Mouse (Mus musculus): ENCODE measurements at regions not wholly inside any gene's neighbourhood (a gene's known extent, or its start where the extent isn't known, plus 50 kb on each side); places are given as distances from the start of the nearest gene placed in this dataset.
"Not testable (repeated sequence)": the region's sequence is repeated elsewhere in the genome, so short reads cannot be mapped to it uniquely, and the experiment has no call there.

GRCm38 (mm10) chr17:31760465-31760864 is 82.9 kb downstream of the Cryaa start:
- H3K36me3 ChIP-seq (ENCODE audit: insufficient read depth) = no peaks in the 10 kb centered on the region
- no peaks in the 10 kb centered on the region for H3K4me1 ChIP-seq (ENCODE audit: insufficient read depth)
- no peaks in the 10 kb centered on the region for H3K9me3 ChIP-seq (ENCODE audit: low read depth, low read length)
- no peak overlapping the region for H3K9ac ChIP-seq
- no peak overlapping the region for H3K4me3 ChIP-seq (ENCODE audit: low read depth, low read length)
- ATAC-seq (ENCODE audit: insufficient read depth) = no peak
- no peak for TF ChIP-seq CTCF (IDR thresholded peaks at IDR 0.05; ENCODE audit: low read depth)
- DNase-seq = no peak
- H3K27ac ChIP-seq (ENCODE audit: low read depth) = no peak overlapping the region
- no peak overlapping the region for H3K4me2 ChIP-seq
- WGBS = 88% methylated on average over 2 of the region's 2 CpGs
- H3K27me3 ChIP-seq (ENCODE audit: insufficient read depth, low read length) = no peaks in the 10 kb centered on the region

GRCm38 (mm10) chr17:31763078-31763477 is 85.5 kb downstream of the Cryaa start:
- no peaks in the 10 kb centered on the region for H3K9me3 ChIP-seq (ENCODE audit: low read depth, low read length)

DNA sequence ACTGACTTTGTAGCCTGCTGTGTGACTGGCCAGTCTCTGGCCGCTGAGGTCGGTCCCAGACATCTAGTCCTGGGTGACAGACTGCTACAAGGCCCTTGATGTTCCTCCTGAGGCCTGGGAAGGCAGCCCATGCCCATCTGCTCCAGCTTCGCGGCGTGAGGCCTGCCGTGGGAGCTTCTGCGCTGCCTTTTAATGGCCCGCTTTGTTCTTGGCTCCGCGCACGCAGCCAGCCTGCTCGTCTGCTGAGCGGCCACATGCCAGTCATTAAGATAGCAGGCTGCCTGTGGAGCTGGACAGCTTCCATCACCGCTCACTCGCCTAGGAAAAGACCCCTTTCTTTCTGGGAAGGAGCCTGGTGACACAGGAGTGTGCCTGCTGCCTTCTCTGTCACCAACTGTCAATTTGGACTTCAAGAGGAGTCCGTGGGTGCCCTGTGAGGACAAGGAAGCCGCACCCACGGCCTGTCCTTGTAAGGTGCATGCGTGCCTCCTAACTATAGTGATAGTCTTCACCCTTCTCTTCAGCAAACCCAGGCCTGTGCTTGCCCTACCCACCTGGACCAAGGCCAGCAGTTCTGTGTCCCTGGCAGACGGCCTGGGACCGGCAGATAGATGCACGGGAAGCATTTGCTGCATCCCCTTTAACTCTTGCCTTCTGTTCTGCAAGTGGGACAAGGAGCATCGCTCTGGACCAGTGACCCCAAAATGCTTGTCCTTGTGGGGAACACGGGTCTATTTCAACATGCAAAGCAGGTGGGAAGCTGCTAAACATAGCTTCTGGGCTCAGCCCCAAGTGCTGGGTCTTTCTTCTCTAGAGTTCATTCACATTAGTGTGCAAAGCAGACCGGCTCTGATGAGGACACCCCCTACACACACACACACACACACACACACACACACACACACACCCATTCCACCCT is 88.6 kb downstream of the Sik1 start:
- peak; percentile 85 for DNase-seq
- WGBS = 22% methylated on average over 25 of the region's 25 CpGs
- Histone ChIP-seq H3K4me2 (no peak overlapping the region; the same call in 1 of the 2 replicates), H3K4me3 (ENCODE audit: low read depth, low read length) (no peak overlapping the region), H3K36me3 (ENCODE audit: insufficient read depth) (no peaks in the 10 kb centered on the region), H3K4me1 (ENCODE audit: insufficient read depth) (peaks cover 9% of the 10 kb centered on the region), H3K9me3 (ENCODE audit: low read depth, low read length) (no peaks in the 10 kb centered on the region; the same call in 1 of the 2 replicates), H3K27ac (ENCODE audit: low read depth) (peak overlapping the region; percentile 88), H3K27me3 (ENCODE audit: insufficient read depth, low read length) (no peaks in the 10 kb centered on the region), H3K9ac (0 out of 2 replicates have a peak overlapping the region, but pooled peaks have one; percentile 10)
- no peak for TF ChIP-seq CTCF (IDR thresholded peaks at IDR 0.05; ENCODE audit: low read depth)
- peak; percentile 83 for ATAC-seq (ENCODE audit: insufficient read depth)

More at GRCm38 (mm10) chr17:31763078-31763477, 85.5 kb downstream of the Cryaa start:
- ATAC-seq (ENCODE audit: insufficient read depth) (no peak), DNase-seq (peak; percentile 27)
- Histone ChIP-seq H3K4me3 (ENCODE audit: low read depth, low read length) (no peak overlapping the region), H3K4me2 (no peak overlapping the region), H3K27me3 (ENCODE audit: insufficient read depth, low read length) (no peaks in the 10 kb centered on the region), H3K36me3 (ENCODE audit: insufficient read depth) (no peaks in the 10 kb centered on the region), H3K4me1 (ENCODE audit: insufficient read depth) (peaks cover 9% of the 10 kb centered on the region), H3K9ac (no peak overlapping the region), H3K27ac (ENCODE audit: low read depth) (no peak overlapping the region)
- TF ChIP-seq CTCF (IDR thresholded peaks at IDR 0.05; ENCODE audit: low read depth) = peak; percentile 53
- WGBS = 50% methylated on average over 5 of the region's 5 CpGs

DNA sequence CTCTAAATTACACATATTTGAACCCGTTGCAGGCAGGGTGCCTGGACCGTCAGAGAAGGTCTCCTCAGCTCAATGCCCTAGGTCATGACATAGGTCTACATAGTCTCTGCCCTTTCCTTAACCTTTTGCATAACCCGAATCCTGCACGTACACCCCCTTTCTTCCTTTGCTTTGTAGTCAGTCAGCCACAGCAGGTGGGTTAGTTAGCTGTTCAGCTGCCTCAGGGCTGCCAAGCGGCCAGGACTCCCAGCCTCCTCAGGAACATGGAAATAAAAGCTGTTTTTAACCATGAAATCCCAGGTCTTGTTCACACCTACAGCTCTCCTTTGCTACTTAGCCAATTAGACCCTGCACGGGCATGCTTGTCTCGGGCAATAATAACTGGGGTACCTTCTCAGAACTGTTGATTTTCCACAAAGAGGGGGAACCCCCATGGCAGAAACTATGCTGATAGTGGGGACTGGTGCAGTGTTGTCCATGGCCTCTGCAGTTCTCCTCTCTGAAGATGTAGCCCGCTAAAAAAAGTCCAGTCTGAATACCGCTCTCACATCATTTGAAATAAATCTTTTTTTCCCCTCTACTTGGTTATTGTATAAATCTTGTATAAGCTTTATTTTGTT is 83.3 kb downstream of the Sik1 start:
- Histone ChIP-seq H3K27me3 (ENCODE audit: insufficient read depth, low read length) (no peaks in the 10 kb centered on the region), H3K4me3 (ENCODE audit: low read depth, low read length) (no peak overlapping the region), H3K9ac (no peak overlapping the region), H3K27ac (ENCODE audit: low read depth) (no peak overlapping the region), H3K4me1 (ENCODE audit: insufficient read depth) (peaks cover 20% of the 10 kb centered on the region), H3K9me3 (ENCODE audit: low read depth, low read length) (no peaks in the 10 kb centered on the region; the same call in 1 of the 2 replicates), H3K36me3 (ENCODE audit: insufficient read depth) (no peaks in the 10 kb centered on the region), H3K4me2 (no peak overlapping the region)
- ATAC-seq (ENCODE audit: insufficient read depth) (no peak), DNase-seq (no peak)
- TF ChIP-seq CTCF (IDR thresholded peaks at IDR 0.05; ENCODE audit: low read depth) = no peak
- WGBS = 52% methylated on average over 9 of the region's 9 CpGs

GRCm38 (mm10) chr17:31773882-31774281 is 81.7 kb downstream of the Sik1 start:
- ATAC-seq (ENCODE audit: insufficient read depth); H3K27ac ChIP-seq (ENCODE audit: low read depth); H3K36me3 ChIP-seq (ENCODE audit: insufficient read depth); DNase-seq; H3K4me2 ChIP-seq; H3K9ac ChIP-seq; H3K4me3 ChIP-seq (ENCODE audit: low read depth, low read length); H3K9me3 ChIP-seq (ENCODE audit: low read depth, low read length); H3K27me3 ChIP-seq (ENCODE audit: insufficient read depth, low read length): not testable (repeated sequence)
- peak; percentile 60 for TF ChIP-seq CTCF (IDR thresholded peaks at IDR 0.05; ENCODE audit: low read depth)
- H3K4me1 ChIP-seq (ENCODE audit: insufficient read depth) = peaks cover 30% of the 10 kb centered on the region

GRCm38 (mm10) chr17:31775037-31775436 is 80.6 kb downstream of the Sik1 start:
- 55% methylated on average over 4 of the region's 5 CpGs for WGBS
- Histone ChIP-seq H3K9ac (no peak overlapping the region), H3K36me3 (ENCODE audit: insufficient read depth) (no peaks in the 10 kb centered on the region), H3K4me2 (no peak overlapping the region), H3K4me3 (ENCODE audit: low read depth, low read length) (no peak overlapping the region), H3K9me3 (ENCODE audit: low read depth, low read length) (no peaks in the 10 kb centered on the region; the same call in 1 of the 2 replicates), H3K27ac (ENCODE audit: low read depth) (no peak overlapping the region), H3K27me3 (ENCODE audit: insufficient read depth, low read length) (no peaks in the 10 kb centered on the region), H3K4me1 (ENCODE audit: insufficient read depth) (peaks cover 30% of the 10 kb centered on the region)
- ATAC-seq (ENCODE audit: insufficient read depth) (no peak), DNase-seq (peak; percentile 55)
- no peak for TF ChIP-seq CTCF (IDR thresholded peaks at IDR 0.05; ENCODE audit: low read depth)

DNA sequence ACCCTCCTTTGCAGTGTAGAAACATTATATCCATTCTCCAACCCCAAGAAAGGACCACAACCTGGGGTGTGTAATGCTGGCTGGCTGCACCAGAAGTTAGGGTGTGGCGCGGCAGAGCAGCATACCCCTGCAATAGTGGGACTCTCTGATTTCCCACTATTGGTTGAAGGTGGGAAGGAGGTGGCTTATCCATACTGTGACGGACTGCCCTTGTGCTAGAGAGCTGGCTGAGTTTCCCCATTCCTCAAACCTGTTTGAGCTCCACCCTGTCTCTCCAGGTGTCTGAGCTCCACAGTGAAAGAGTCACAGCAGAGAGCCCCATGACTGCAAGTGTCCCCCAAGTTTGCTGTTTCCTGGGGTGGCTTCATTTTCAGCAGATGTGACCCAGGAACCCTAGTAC is 79.6 kb downstream of the Sik1 start:
- no peak for TF ChIP-seq CTCF (IDR thresholded peaks at IDR 0.05; ENCODE audit: low read depth)
- Histone ChIP-seq H3K4me3 (ENCODE audit: low read depth, low read length) (no peak overlapping the region), H3K4me1 (ENCODE audit: insufficient read depth) (peaks cover 30% of the 10 kb centered on the region), H3K9me3 (ENCODE audit: low read depth, low read length) (no peaks in the 10 kb centered on the region), H3K27ac (ENCODE audit: low read depth) (no peak overlapping the region), H3K9ac (no peak overlapping the region), H3K27me3 (ENCODE audit: insufficient read depth, low read length) (no peaks in the 10 kb centered on the region), H3K4me2 (no peak overlapping the region), H3K36me3 (ENCODE audit: insufficient read depth) (no peaks in the 10 kb centered on the region)
- ATAC-seq (ENCODE audit: insufficient read depth) (no peak), DNase-seq (no peak)
- 83% methylated on average over 3 of the region's 3 CpGs for WGBS
